Mouse (Mus musculus) 3134 (cell line): ENCODE data around the gene Anks1b.

Source experiments
- DNase-seq: peaks from one replicate; pipeline ENCODE4 v3.0.0-alpha.2; 2011; ENCODE audit warnings: low spot score; ENCODE audit not compliant: insufficient read length; ENCODE audit errors: extremely low read depth

The Anks1b gene

DNA sequence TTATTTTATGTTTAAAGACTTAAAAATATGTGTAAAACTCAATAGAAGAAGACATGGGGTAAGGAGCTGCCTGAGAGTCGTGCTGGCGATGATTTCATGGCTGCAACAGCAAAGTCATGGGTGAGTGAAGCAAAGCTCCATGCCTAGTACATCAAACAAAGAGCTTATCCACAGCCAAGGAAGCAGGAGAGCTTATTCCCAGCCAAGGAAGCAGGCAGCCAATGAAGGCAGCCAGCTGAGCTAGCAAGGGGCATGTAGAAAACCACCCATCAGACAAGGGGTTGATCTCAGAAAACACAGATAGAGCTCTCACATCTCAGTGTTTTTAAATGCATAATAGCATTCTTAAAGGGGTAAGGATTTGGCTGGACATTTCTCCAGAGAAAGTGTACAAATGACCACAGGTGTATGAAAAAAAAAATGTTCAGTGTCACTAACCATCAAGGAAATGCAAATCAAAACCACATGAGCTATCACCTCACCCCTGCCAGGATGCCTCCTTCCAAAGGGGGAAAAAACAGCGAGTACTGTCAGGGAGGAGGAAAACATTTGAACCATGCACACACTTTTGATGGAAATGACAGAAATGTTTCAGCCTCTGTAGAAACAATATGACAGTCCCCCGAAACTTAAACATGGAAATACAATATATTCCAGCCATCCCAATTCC is 911.8 kb downstream of the Anks1b start:
- DNase-seq = no peak

DNA sequence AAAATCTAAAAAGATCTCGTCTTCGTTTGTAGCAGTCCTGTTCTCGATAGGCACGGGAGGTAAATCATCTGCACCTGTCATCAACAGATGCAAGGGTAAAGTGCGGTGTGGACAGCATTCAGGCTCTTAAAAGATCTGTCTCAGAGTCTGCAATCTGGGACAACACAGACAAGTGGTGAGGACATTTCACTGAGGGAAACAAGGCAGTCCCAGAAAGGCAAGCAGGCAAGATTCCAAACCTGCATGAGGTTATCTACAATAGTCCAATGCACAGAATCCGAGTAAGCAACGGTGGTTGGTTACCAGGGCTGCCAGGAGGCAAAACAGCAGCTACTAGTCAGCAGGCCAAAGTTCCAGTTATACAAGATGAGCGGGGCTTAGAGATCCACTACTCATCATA is 912.4 kb downstream of the Anks1b start:
- no peak for DNase-seq

DNA sequence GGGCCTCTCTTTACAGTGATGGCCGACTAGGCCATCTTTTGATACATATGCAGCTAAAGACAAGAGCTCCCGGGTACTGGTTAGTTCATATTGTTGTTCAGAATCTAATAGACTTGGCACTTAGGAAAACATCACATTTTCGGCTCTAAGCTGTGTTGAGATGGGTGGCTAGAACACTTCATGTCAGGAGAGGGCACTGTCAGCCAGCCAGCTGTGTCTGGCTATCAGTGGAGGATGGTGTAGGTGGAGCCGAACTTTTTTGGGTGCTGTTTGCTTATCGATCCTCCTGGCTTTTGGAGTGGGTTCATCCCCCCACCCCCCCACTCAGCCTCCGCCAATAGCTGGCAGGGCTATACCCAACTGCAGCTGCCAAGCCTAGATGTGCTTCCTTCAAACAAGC is 929.8 kb downstream of the Anks1b start:
- no peak for DNase-seq

DNA sequence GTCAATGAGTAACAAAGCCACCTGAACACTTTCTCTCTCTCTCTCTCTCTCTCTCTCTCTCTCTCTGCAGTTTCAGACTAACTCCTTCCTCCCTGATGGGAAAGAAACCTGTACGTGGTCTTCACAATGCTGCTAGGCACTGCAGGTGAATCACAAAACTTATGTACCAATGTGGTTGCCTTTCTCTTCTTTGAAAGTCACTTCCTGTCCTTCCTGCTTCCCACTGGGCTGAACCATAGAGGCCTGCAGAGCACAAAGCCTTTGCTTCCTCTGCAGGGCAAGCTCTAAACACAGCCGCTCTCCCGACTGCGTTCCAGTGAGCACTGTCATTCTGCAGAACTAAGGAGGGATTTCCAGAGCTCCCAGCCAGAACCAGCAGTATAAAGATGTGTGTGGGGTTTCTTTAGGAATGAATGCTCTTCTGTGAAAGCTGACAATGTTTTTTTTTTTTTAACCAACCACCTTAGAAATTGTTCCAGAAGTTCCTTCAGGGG is 931.3 kb downstream of the Anks1b start:
- no peak for DNase-seq

DNA sequence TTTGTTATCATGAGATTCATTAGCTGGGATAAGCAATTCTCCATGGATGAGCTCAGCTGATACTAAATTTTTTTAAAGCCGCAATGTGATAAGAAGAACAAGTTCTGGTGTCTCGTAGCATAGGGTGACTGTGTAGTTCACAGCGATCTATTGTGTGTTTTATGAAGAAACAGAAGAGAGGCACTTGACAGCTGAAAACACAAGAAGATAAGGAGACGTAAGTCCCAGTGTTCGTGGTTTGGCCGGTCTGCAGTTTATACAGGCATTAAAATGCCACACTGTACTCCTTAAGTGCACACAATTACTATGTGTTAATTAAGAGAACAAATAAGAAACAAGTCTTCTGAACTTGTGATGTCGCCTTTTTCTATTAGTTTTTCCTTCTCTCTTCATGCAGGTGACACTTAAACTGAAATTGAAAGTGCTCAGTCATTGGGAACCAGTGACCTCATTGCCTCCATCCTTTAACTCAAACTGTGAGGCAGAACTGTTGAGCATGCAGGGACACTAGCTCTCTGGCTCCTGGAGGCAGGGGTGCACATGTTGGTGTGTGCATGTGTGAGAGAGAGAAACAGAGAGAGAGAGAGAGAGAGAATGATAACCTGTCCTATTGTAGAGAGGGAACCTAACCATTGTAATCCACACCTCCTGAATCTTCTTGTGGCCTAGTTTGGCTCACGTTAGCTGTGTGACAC is 935.5 kb downstream of the Anks1b start:
- DNase-seq = no peak

DNA sequence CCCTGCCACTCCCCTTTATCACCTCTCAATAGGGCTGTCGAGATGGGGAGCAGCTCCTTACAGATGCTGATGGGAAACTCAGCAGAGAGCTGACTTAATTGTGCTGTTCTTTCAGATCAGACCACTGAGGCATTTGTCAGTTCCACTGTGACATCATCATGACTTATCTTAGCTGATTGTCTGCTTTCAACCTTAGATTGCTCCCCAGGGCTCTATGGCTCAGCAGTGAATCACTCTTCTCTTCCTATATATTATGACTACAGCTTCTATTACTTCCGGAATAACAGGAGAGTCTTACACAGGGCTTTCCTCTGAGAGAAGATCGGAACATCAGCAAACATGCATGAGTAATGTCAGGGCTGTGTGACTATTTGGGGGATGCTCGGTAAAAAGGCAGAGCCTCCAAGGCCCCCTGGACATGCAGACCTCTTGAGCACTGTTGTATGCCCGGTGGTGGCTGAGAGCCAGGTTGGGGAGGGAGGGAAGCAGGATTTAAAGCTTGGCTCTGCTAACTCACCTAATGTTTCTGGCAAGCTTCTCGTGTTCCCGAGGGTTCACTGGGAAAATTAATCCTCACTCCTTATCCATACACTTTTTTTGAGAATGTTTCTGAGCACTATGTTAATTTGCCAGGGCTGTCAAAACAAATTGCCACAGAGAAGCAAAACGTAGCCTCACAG is 936.7 kb downstream of the Anks1b start:
- DNase-seq = no peak

DNA sequence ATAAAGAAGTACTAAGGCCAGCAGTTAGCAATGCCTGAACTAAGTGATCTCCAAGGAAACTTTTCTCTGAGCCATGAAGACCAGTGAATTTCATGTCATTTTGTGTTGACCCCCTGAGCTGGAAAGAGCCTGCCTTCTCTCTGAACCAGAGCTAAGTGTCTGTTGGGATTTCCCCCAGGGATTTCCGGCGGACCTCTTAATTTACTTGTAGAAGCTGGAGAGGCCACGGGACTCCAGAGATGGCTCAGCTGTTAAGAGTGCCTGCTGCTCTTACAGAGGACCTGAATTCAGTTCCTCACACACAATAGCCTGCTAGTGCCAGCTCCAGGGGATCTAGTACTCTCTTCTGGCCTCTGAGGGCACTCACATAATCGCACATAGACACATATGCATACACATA is 938.1 kb downstream of the Anks1b start:
- no peak for DNase-seq

DNA sequence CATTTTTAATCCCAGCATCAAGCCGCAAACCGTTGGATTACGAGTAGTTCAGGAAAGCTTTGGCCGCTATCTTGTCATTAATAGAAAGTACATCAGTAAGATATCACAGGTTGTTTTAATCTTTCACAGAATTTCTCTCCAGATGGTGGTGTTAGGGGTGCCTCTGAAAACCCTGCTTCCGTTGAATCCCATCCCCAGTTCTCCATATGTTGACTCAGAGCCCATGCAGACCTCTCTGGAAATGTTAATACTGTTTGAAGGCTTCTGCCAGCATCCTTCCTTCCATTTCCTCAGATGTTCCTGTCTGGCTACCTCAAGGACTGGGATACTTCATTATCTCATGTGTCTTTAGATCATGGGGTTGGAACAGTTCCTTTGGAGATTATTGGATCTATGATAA is 940.0 kb downstream of the Anks1b start:
- no peak for DNase-seq

DNA sequence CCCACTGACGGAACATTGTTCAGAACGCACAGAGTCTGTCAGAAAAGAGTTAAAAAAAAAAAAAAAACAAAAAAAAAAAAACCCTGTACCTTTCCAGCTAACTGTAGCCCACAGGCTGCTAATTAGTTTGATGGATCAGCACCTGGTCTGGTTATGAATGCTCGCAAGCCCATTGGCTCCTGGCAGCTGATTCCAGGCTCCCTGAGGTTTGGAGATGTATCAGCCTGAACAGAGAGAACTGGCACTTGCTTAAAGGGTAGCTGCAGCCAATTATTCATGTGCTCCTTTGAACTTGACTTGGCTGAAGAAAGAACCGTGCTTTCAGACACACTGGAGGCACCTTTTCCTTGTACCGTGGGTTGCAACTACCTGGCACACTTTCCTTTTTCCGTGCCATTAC is 941.1 kb downstream of the Anks1b start:
- DNase-seq = no peak

DNA sequence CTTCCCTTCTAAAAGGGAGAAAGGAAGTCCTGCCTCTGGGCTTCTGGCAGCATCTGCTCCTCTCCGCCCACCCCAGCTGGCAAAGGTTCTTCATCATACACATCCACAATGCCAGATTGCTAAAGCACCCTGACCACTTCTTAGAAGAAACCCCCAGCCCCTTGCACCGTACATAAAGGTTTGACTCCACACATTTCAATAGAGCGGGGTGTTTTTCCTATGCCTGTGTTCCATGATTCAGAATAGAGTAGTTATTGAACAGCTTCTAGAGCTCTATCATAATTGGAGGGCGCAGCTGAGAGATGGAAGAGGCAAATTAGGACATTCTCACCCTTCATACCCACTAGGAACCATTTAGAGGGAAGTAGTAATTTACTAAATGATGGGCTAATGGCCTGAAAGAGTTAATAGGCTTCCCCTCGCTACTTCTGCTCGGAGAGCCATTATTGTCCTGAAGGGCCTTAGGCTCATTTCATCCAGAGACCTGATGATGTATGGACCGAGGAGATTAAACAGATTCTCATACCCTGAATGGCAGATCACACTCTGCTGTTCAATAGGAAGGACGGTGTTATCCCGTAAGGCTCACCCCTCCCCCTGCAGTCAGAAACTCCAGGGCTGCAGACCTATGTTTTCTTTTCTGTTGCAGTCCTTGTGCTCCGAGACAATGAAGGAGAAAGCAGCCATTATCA is 945.1 kb downstream of the Anks1b start:
- no peak for DNase-seq

DNA sequence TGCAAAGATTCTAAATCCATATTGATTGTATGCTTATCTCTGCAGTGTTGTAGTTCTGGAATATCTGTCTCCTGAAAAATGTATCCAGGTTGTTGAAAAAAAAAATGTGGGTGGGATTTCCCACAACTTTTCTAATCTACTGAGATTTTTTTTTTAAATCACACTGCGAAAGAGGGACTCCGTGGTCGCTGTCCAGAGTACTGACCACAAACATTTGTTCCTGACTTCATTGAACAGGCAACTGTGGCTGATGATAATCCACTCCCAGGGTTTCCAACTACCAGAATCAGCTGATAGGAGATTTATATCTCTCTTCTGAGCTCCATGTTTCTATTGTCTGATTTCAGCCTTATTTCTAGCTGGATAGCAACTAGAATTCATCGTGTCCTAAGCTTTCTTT is 950.1 kb downstream of the Anks1b start:
- DNase-seq = no peak

DNA sequence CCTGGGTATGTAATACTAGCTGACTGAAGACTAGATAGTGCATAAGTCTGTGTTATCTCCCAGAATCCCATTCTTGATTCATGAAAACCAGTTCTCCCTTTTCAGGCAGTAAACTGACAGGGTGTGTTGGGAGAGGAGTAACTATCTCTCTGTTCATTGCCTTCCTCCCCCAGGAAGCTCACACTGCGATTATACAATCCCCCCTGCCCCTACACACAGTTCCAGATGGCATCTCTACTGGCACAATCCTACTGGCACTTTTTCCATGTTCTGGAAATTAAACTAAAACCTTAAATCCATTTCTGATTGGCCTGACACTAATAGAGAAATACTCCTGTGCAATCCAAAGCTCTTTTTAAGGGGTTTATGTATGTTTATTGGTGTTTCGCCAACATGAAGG is 951.4 kb downstream of the Anks1b start:
- no peak for DNase-seq

DNA sequence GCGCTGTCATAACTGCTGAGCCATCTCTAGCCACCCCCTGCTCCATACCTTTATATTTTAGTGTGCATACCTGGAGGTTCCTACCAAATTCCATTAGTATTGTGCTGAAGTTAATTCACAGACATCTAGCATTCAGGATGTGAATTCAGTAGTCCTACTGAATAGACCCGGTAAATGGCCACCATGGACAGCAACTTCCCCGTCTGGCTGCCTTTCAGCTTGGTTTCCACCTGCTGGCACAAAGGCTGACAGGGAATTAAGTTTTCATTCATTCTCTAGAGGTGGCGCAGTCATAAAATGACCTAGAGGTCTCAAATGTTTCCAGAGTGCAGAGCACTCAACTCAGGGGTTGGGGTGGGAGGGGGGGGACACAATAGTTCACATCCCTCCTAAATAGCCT is 953.6 kb downstream of the Anks1b start:
- DNase-seq = no peak

DNA sequence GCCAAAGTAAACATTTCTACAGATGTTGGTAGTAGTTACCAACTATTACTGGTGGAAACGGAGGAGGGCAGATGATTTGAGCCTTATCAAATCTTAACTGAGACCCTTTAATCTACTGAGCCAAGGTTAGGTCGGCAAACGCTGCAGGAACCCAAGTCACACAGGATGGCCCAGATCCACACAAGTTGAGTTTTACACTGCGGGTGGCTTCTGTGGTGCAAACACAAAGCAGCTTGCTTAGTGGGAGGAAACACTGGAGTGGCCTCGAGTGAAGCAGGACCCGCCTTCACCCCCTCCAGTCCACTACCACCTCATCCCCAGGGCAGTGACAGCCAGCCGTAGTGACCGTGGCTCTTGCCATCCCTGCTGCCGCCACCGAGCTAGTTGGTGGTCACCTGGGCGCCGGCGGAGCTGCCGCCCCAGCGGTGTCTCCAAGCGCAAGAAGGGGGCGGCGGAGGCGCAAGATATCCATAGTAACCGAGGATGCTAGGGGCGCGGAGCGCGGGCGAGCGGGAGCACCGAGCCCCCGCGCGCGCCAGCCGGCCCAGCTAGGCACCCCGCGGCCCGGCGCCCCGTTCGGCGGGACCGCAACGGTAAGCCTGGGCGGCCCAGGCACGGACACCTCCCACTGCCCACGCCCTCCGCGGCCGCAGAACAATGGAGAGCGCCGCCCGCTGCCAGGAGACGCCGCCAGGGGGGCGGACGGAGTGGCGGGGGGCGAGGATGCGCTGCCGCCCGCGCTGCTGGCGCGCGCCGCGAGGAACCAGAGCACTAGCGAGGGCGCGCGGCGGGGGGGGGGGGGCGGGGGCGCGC is 955.5 kb downstream of the Anks1b start:
- DNase-seq = no peak

DNA sequence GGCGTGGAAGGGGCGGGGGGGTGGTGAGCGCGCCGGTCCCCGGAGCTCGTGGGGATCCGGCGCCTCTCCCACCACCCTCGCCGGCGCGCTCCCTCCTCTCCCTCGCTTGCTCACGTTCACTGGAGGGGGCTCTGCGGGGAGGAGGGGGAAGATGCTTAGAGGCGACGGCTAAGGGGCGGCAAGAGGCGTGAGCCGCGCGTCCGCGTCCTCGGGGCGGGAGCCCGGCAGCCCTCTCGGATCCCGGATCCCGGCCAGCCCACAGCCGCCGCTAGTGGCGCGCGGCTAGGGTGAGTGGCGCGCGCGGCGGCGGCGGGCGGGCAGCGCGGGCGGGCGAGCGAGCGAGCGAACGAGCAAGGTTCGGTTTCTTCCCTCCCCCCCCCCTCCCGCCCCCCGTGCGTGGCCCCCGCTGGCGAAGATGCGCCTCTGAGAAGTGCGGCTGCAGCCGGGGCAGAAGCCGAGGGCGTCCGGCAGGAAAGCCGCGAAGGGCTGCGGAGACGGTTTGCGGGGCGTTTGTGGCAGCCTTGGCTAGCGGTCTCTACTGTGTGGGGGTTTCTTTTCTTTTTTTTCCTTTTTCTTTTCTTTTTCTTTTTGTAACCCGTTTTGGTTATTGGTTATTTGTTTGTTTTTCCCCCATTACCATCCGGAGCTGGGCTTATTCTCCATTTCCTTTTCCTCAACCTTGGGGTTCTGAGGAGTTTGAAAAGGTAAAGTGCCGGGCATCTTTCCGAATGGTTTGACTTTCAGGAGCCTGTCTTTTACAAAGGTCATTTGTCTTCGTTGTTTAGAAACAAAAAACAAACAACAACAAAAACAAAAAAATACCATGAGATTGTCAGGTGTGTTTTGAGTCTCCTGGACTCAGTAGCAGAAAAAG is 956.3 kb downstream of the Anks1b start:
- DNase-seq = no peak

DNA sequence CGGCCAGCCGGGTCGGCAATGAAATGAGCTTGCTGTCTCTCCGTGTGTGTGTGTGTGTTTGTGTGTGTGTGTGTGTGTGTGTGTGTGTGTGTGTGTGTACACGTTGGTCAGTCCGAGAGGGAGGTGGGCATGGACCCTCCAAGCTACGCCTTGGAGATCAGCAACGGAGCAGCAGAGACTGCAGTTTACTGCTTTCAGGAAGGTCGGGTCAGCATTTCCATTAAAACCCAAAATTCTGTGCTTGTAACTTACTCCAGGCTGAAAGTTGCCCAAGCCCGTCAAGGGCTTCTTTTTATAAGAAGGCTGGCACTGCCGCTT is 956.9 kb downstream of the Anks1b start:
- DNase-seq = no peak

DNA sequence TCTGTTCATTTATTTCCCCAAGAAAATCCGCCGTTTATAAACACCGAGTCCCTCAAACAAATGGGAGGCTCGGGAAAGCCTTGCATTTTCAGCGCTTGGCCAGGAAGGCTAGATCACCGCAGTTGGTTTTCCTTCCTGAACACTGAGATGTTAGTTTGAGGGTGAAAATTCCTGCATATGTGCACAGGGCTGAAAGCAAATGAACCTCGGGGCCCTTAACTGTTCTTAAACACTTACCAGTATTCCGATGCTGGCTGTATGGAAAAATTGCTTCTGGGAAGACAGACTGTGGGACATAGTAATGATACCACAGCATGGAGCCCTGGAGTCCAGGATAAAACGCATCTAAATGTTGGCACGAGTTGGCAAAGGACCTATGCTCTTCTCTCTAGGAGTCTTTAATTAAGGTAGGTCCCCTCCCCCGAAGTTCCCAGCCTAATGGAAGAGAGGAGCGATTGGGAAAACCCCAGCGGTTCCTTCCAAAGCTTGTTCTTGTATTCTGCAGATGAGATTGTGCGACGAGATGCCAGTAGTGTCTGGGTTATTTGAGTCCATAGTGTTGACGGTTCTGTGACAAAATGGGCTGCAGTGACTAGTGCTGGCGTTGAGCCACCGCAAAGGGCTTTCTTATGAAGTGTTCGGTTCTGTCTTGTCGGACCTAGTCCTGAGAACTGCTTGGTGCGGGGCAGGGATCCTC is 957.4 kb downstream of the Anks1b start:
- DNase-seq = no peak

DNA sequence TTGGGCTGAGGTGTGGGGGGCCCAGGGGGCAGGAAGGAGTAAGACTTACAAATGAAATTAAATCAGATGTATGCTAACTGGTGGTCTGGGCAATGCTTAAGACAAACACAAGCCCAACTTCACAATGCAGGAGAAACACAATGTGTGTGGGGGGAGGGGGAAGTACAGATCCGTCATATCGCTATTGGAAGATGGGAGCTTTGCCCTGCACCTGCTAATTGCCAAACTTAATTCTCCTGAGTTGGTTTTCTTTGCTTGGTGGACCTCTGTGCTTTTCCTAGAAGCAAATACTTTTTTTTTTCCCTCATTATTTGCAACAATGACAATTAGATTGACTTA is 957.9 kb downstream of the Anks1b start:
- no peak for DNase-seq

DNA sequence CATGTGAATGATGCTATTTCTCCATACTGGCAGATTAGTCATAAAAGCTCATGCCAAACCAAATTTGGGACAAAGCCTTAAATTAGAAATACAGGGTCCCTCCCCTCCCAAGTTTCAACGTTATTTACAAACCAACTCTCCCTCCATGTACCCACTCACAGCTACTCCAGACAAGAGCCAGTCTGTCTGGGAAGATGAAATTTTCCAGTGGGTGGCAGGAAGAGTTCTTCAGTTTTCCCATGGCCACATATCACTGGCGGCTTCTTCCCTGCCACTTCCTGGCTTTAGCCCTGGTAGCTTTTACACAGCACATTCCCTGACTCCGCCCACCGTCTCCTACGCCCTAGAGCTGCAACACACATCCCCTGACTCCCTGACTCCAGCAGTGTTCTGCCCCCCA is 961.0 kb downstream of the Anks1b start:
- DNase-seq = peak; percentile 20
